Mouse (Mus musculus): ENCODE data around the gene Pax2. TPM values are rescaled to one million over a fixed set of nuclear protein-coding genes. Genes with fewer than 3 reads are reported as not detected.

The Pax2 gene
- polyA plus RNA-seq, 1 experiment from 2014 or later: 8.0 TPM

- Histone ChIP-seq H3K4me3 (ENCODE audit: low read depth, low read length) (no peak overlapping the region), H3K36me3 (ENCODE audit: control insufficient read depth, insufficient read depth, low read length) (no peaks in the 10 kb centered on the region), H3K9me3 (ENCODE audit: control insufficient read depth, low read length) (no peaks in the 10 kb centered on the region), H3K27ac (ENCODE audit: low read depth, low read length) (peak overlapping the region; percentile 11; the same call in 1 of the 2 replicates), H3K9ac (ENCODE audit: low read length) (no peak overlapping the region), H3K4me2 (ENCODE audit: low read depth) (no peak overlapping the region; the same call in 1 of the 2 replicates), H3K27me3 (ENCODE audit: control insufficient read depth, insufficient read depth, low read length) (peaks cover 3% of the 10 kb centered on the region; the same call in 1 of the 2 replicates), H3K4me1 (ENCODE audit: control insufficient read depth, insufficient read depth, low read length) (peaks cover 23% of the 10 kb centered on the region)
- peak; percentile 53 for DNase-seq (ENCODE audit: low spot score)
- 19% methylated on average over 14 of the region's 14 CpGs for WGBS
- ATAC-seq (ENCODE audit: insufficient read depth, low FRiP score, low TSS enrichment): peak; percentile 56; the same call in 1 of the 2 replicates
Observed at GRCm38 (mm10) chr19:44817403-44818128, 61.7 kb downstream of the Pax2 start.

- Histone ChIP-seq H3K4me1 (ENCODE audit: control insufficient read depth, insufficient read depth, low read length) (peaks cover 23% of the 10 kb centered on the region), H3K27me3 (ENCODE audit: control insufficient read depth, insufficient read depth, low read length) (peaks cover 4% of the 10 kb centered on the region; the same call in 1 of the 2 replicates)
Observed at GRCm38 (mm10) chr19:44818676-44819075, 62.8 kb downstream of the Pax2 start.

GRCm38 (mm10) chr19:44821581-44821980 lies 65.7 kb downstream of the Pax2 start:
- WGBS: 58% methylated on average over 3 of the region's 3 CpGs
- DNase-seq (ENCODE audit: low spot score): no peak
- Histone ChIP-seq H3K4me1 (ENCODE audit: control insufficient read depth, insufficient read depth, low read length) (peaks cover 23% of the 10 kb centered on the region), H3K36me3 (ENCODE audit: control insufficient read depth, insufficient read depth, low read length) (no peaks in the 10 kb centered on the region), H3K9me3 (ENCODE audit: control insufficient read depth, low read length) (no peaks in the 10 kb centered on the region), H3K9ac (ENCODE audit: low read length) (no peak overlapping the region), H3K4me3 (ENCODE audit: low read depth, low read length) (no peak overlapping the region), H3K4me2 (ENCODE audit: low read depth) (no peak overlapping the region), H3K27ac (ENCODE audit: low read depth, low read length) (no peak overlapping the region), H3K27me3 (ENCODE audit: control insufficient read depth, insufficient read depth, low read length) (peaks cover 9% of the 10 kb centered on the region; the same call in 1 of the 2 replicates)
- ATAC-seq (ENCODE audit: insufficient read depth, low FRiP score, low TSS enrichment): no peak

More at GRCm38 (mm10) chr19:44818676-44819075, 62.8 kb downstream of the Pax2 start:
- ATAC-seq (ENCODE audit: insufficient read depth, low FRiP score, low TSS enrichment) (no peak), DNase-seq (ENCODE audit: low spot score) (no peak)
- 64% methylated on average over 6 of the region's 6 CpGs for WGBS
- Histone ChIP-seq H3K9me3 (ENCODE audit: control insufficient read depth, low read length) (no peaks in the 10 kb centered on the region), H3K9ac (ENCODE audit: low read length) (no peak overlapping the region), H3K4me2 (ENCODE audit: low read depth) (no peak overlapping the region), H3K27ac (ENCODE audit: low read depth, low read length) (peak overlapping the region; percentile 11; the same call in 1 of the 2 replicates), H3K36me3 (ENCODE audit: control insufficient read depth, insufficient read depth, low read length) (no peaks in the 10 kb centered on the region), H3K4me3 (ENCODE audit: low read depth, low read length) (no peak overlapping the region)

- no peaks in the 10 kb centered on the region for H3K9me3 ChIP-seq (ENCODE audit: control insufficient read depth, low read length)
- peak; percentile 25 for DNase-seq (ENCODE audit: low spot score)
- no peak overlapping the region for H3K4me2 ChIP-seq (ENCODE audit: low read depth)
- 59% methylated on average over 5 of the region's 5 CpGs for WGBS
- peaks cover 9% of the 10 kb centered on the region; the same call in 1 of the 2 replicates for H3K27me3 ChIP-seq (ENCODE audit: control insufficient read depth, insufficient read depth, low read length)
- no peak overlapping the region for H3K9ac ChIP-seq (ENCODE audit: low read length)
- H3K36me3 ChIP-seq (ENCODE audit: control insufficient read depth, insufficient read depth, low read length): no peaks in the 10 kb centered on the region
- ATAC-seq (ENCODE audit: insufficient read depth, low FRiP score, low TSS enrichment): no peak
- peaks cover 18% of the 10 kb centered on the region for H3K4me1 ChIP-seq (ENCODE audit: control insufficient read depth, insufficient read depth, low read length)
- H3K4me3 ChIP-seq (ENCODE audit: low read depth, low read length): no peak overlapping the region
- no peak overlapping the region for H3K27ac ChIP-seq (ENCODE audit: low read depth, low read length)
Observed at GRCm38 (mm10) chr19:44822295-44822694, 66.5 kb downstream of the Pax2 start.

GRCm38 (mm10) chr19:44823657-44824056 lies 67.8 kb downstream of the Pax2 start:
- Histone ChIP-seq H3K9ac (ENCODE audit: low read length) (no peak overlapping the region), H3K4me2 (ENCODE audit: low read depth) (no peak overlapping the region), H3K36me3 (ENCODE audit: control insufficient read depth, insufficient read depth, low read length) (no peaks in the 10 kb centered on the region), H3K4me3 (ENCODE audit: low read depth, low read length) (no peak overlapping the region), H3K4me1 (ENCODE audit: control insufficient read depth, insufficient read depth, low read length) (peaks cover 7% of the 10 kb centered on the region), H3K27me3 (ENCODE audit: control insufficient read depth, insufficient read depth, low read length) (peaks cover 9% of the 10 kb centered on the region; the same call in 1 of the 2 replicates), H3K9me3 (ENCODE audit: control insufficient read depth, low read length) (no peaks in the 10 kb centered on the region), H3K27ac (ENCODE audit: low read depth, low read length) (no peak overlapping the region)
- whole genome bisulfite sequencing: 21% methylated on average over 3 of the region's 3 CpGs
- ATAC-seq (ENCODE audit: insufficient read depth, low FRiP score, low TSS enrichment) (no peak), DNase-seq (ENCODE audit: low spot score) (no peak)

- Histone ChIP-seq H3K27ac (ENCODE audit: low read depth, low read length) (no peak overlapping the region), H3K4me2 (ENCODE audit: low read depth) (no peak overlapping the region), H3K9me3 (ENCODE audit: control insufficient read depth, low read length) (no peaks in the 10 kb centered on the region), H3K36me3 (ENCODE audit: control insufficient read depth, insufficient read depth, low read length) (no peaks in the 10 kb centered on the region), H3K27me3 (ENCODE audit: control insufficient read depth, insufficient read depth, low read length) (peaks cover 9% of the 10 kb centered on the region; the same call in 1 of the 2 replicates), H3K9ac (ENCODE audit: low read length) (no peak overlapping the region), H3K4me1 (ENCODE audit: control insufficient read depth, insufficient read depth, low read length) (peaks cover 4% of the 10 kb centered on the region; the same call in 1 of the 2 replicates), H3K4me3 (ENCODE audit: low read depth, low read length) (no peak overlapping the region)
- DNase-seq (ENCODE audit: low spot score) (no peak), ATAC-seq (ENCODE audit: insufficient read depth, low FRiP score, low TSS enrichment) (no peak)
- 15% methylated on average over 11 of the region's 11 CpGs for WGBS
Observed at GRCm38 (mm10) chr19:44825216-44825768, 69.4 kb downstream of the Pax2 start.

- Histone ChIP-seq H3K4me3 (ENCODE audit: low read depth, low read length) (no peak overlapping the region), H3K4me1 (ENCODE audit: control insufficient read depth, insufficient read depth, low read length) (peaks cover 4% of the 10 kb centered on the region; the same call in 1 of the 2 replicates), H3K27me3 (ENCODE audit: control insufficient read depth, insufficient read depth, low read length) (peaks cover 9% of the 10 kb centered on the region; the same call in 1 of the 2 replicates), H3K27ac (ENCODE audit: low read depth, low read length) (no peak overlapping the region), H3K4me2 (ENCODE audit: low read depth) (no peak overlapping the region), H3K9ac (ENCODE audit: low read length) (no peak overlapping the region), H3K36me3 (ENCODE audit: control insufficient read depth, insufficient read depth, low read length) (no peaks in the 10 kb centered on the region), H3K9me3 (ENCODE audit: control insufficient read depth, low read length) (no peaks in the 10 kb centered on the region)
- ATAC-seq (ENCODE audit: insufficient read depth, low FRiP score, low TSS enrichment) (no peak), DNase-seq (ENCODE audit: low spot score) (peak; percentile 45)
- WGBS: 18% methylated on average over 4 of the region's 4 CpGs
Observed at GRCm38 (mm10) chr19:44825819-44826218, 70.0 kb downstream of the Pax2 start.

- Histone ChIP-seq H3K9ac (ENCODE audit: low read length) (no peak overlapping the region), H3K36me3 (ENCODE audit: control insufficient read depth, insufficient read depth, low read length) (no peaks in the 10 kb centered on the region), H3K4me2 (ENCODE audit: low read depth) (no peak overlapping the region), H3K27ac (ENCODE audit: low read depth, low read length) (no peak overlapping the region), H3K4me3 (ENCODE audit: low read depth, low read length) (no peak overlapping the region), H3K4me1 (ENCODE audit: control insufficient read depth, insufficient read depth, low read length) (peaks cover 14% of the 10 kb centered on the region; the same call in 1 of the 2 replicates), H3K9me3 (ENCODE audit: control insufficient read depth, low read length) (no peaks in the 10 kb centered on the region), H3K27me3 (ENCODE audit: control insufficient read depth, insufficient read depth, low read length) (peaks cover 52% of the 10 kb centered on the region)
- ATAC-seq (ENCODE audit: insufficient read depth, low FRiP score, low TSS enrichment) (no peak), DNase-seq (ENCODE audit: low spot score) (no peak)
- 50% methylated on average over 1 of the region's 1 CpGs for WGBS
Observed at GRCm38 (mm10) chr19:44833391-44833790, 77.5 kb downstream of the Pax2 start.
